32 mouse cellular contexts compared by ENCODE assay signal in the genomic region with DNA sequence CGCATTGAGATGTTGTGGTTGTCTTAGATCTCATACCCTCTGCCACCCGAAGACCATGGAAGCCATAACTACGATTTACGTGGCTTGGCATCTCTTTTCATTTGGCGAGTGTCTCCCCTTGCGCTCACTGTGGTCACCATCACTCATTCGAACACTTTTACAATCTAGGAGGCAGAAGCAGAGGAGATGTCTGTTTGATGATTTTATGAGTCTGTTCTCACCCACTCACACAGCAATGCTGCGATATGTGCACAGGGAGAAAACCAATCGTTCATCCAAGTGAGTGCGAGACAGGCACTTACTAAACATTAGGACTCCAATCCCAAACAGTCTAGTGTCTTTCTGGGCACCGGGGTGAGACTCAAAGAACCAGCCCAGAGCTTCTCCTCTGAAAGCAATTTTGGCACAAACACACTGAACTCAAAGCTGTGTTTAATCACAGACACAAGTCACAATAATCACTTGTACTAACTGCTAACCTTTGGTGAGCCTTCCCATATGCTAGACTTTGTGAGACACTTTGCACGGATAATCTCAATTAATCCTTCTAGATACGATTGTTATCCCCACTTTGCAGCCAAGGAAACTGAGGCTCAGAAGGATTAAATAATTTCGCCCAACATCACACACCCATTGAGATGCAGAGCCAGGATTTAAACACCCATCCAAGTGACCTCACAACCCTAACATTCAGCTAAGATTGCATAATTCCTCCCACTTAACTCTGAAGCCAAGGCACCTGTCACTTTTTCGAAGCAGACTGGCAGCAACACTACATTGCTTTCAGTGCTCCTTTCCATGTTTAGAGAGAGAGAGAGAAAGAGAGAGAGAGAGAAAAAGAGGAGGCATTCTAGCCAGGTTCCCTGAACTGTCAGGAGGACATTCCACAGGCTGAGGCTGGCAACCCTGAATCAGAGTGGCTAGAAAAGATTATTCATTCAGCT. TPM values are rescaled to one million over a fixed set of nuclear protein-coding genes. Genes with fewer than 3 reads are reported as not detected.
DNase-seq lines count a peak whose midpoint lies in the region; ATAC-seq and TF ChIP-seq lines count a peak whose summit lies in the region.
"Had no signal": no experiment of that assay in that cellular context is flagged by ENCODE, and none has a peak within 500 bp of the region (broad histone marks: within the 10 kb centered on the region; RNA-seq: fewer than 3 reads in every experiment).

No protein-coding gene starts in this region.

- no peak overlapping the region for H3K9ac ChIP-seq in kidney, embryonic 14.5 days (ENCODE audit: low read depth, low read length)
- no peak overlapping the region for H3K9ac ChIP-seq in liver, adult 2 months (ENCODE audit: low read depth, low read length)
- H3K9ac ChIP-seq: embryonic facial prominence, embryonic 12.5 days; forebrain, embryonic 15.5 days; heart, embryonic 12.5 days; hindbrain, embryonic 14.5 days; liver, embryonic 14.5 days; midbrain, embryonic 15.5 days; neural tube, embryonic 15.5 days had no signal

- H3K9me3 ChIP-seq in kidney, embryonic 14.5 days (ENCODE audit: control insufficient read depth, low read length) = no peaks in the 10 kb centered on the region
- H3K9me3 ChIP-seq: embryonic facial prominence, embryonic 12.5 days; forebrain, embryonic 10.5 days; forebrain, embryonic 15.5 days; heart, embryonic 12.5 days; midbrain, embryonic 15.5 days; neural tube, embryonic 15.5 days had no signal

- no peak for TF ChIP-seq POLR2A in liver, adult 2 months (IDR thresholded peaks at IDR 0.05; ENCODE audit: extremely low read depth, insufficient read depth, low read length)

- peak; percentile 68 for ATAC-seq in kidney, embryonic 14.5 days (ENCODE audit: low FRiP score, low TSS enrichment)
- ATAC-seq: forebrain, embryonic 15.5 days; intestine, postnatal 0 days; midbrain, embryonic 15.5 days; Patski had no signal

- H3K36me3 ChIP-seq in kidney, embryonic 14.5 days (ENCODE audit: control insufficient read depth, insufficient read depth, low read length) = peaks cover 2% of the 10 kb centered on the region; the same call in 1 of the 2 replicates
- no peaks in the 10 kb centered on the region for H3K36me3 ChIP-seq in liver, adult 2 months (ENCODE audit: control insufficient read depth, insufficient read depth, low read length)
- H3K36me3 ChIP-seq: forebrain, embryonic 10.5 days; forebrain, embryonic 15.5 days; G1E; heart, embryonic 12.5 days; midbrain, embryonic 15.5 days; neural tube, embryonic 15.5 days had no signal

- peaks cover 35% of the 10 kb centered on the region for H3K4me1 ChIP-seq in kidney, embryonic 14.5 days (ENCODE audit: control insufficient read depth, insufficient read depth, low read length)
- H3K4me1 ChIP-seq in liver, adult 2 months (ENCODE audit: control insufficient read depth, insufficient read depth, low read length) = peaks cover 32% of the 10 kb centered on the region
- H3K4me1 ChIP-seq: forebrain, embryonic 15.5 days; midbrain, embryonic 15.5 days had no signal

- H3K4me3 ChIP-seq in kidney, embryonic 14.5 days (ENCODE audit: low read length) = no peak overlapping the region
- H3K4me3 ChIP-seq in liver, adult 2 months (ENCODE audit: insufficient read depth, low read depth, low read length) = no peak overlapping the region
- H3K4me3 ChIP-seq: embryonic facial prominence, embryonic 12.5 days; forebrain, embryonic 10.5 days; forebrain, embryonic 15.5 days; heart, adult 2 months; heart, embryonic 12.5 days; midbrain, embryonic 15.5 days; neural tube, embryonic 15.5 days had no signal

- TF ChIP-seq CTCF in liver, adult 2 months (IDR thresholded peaks at IDR 0.05; ENCODE audit: low read depth, low read length) = no peak

- no peaks in the 10 kb centered on the region for H3K79me2 ChIP-seq in liver, adult 2 months (ENCODE audit: control insufficient read depth, insufficient read depth, low read length)

- DNase-seq in kidney, postnatal 25 days = no peak
- DNase-seq in liver, adult 2 months (ENCODE audit: extremely low read depth, low read depth, low spot score) = peak; percentile 87
- DNase-seq in liver = no peak
- peak; percentile 61 for DNase-seq in Muller cell, postnatal 12 days (ENCODE audit: inconsistent ontology term)
- peak; percentile 55 for DNase-seq in lung, postnatal 25 days (ENCODE audit: low spot score)
- DNase-seq in frontal cortex, postnatal 10 days (ENCODE audit: low spot score in 2 of 2) = no peak
- DNase-seq: adrenal gland, postnatal 10 days; cerebellum, adult 11 months; cerebellum, adult 9-10 months; cerebellum, postnatal 36 days; heart, postnatal 4 days; kidney, postnatal 36 days; layer of hippocampus, postnatal 36 days; left cerebral cortex, postnatal 4 days; retina, postnatal 1 day; right cerebral cortex, postnatal 14 days; thymus, postnatal 14 days had no signal

- no peak overlapping the region for H3K27ac ChIP-seq in kidney, embryonic 14.5 days (ENCODE audit: low read depth, low read length)
- H3K27ac ChIP-seq in liver, adult 2 months (replicated peaks; ENCODE audit: insufficient read depth, low read depth, low read length) = no peak overlapping the region; the same call in 1 of the 2 replicates
- H3K27ac ChIP-seq: embryonic facial prominence, embryonic 12.5 days; forebrain, embryonic 10.5 days; forebrain, embryonic 15.5 days; heart, adult 2 months; hindbrain, embryonic 14.5 days; liver, embryonic 14.5 days; macrophage; midbrain, embryonic 15.5 days; neural tube, embryonic 15.5 days had no signal

- no peak overlapping the region for H3K4me2 ChIP-seq in kidney, embryonic 14.5 days (replicated peaks; ENCODE audit: low read depth, low read length)
- H3K4me2 ChIP-seq: embryonic facial prominence, embryonic 12.5 days; forebrain, embryonic 15.5 days; heart, embryonic 12.5 days; hindbrain, embryonic 14.5 days; midbrain, embryonic 15.5 days; neural tube, embryonic 15.5 days had no signal

- 35% methylated on average over 15 of the region's 15 CpGs for WGBS in kidney, embryonic 14.5 days
- 82% methylated on average over 15 of the region's 15 CpGs for WGBS in liver, adult 2 months

- no peaks in the 10 kb centered on the region for H3K27me3 ChIP-seq in kidney, embryonic 14.5 days (ENCODE audit: control insufficient read depth, insufficient read depth, low read length)
- no peaks in the 10 kb centered on the region for H3K27me3 ChIP-seq in liver, adult 2 months (ENCODE audit: control insufficient read depth, insufficient read depth, low read length)
- H3K27me3 ChIP-seq: embryonic facial prominence, embryonic 12.5 days; forebrain, embryonic 15.5 days; heart, embryonic 12.5 days; midbrain, embryonic 15.5 days; neural tube, embryonic 15.5 days; Patski had no signal

RNA-seq across cellular contexts. Expression of a gene that starts 55.5 kb away (rescaled TPM):
- 20.7 TPM in 2 replicates for polyA plus RNA-seq in kidney, embryonic 14.5 days (2014; fragmentation: Nextera tagmentation; extraction: Ambion mirVana)
- 1.1 and 1.3 TPM in 2 replicates for total RNA-seq in liver, adult 2 months (2014; rRNA removed)
- 0.33 and 0.57 TPM in 2 replicates for polyA plus RNA-seq in liver, adult 2 months (2012; rRNA removed)
- total RNA-seq: G1E; megakaryocyte-erythroid progenitor cell, adult 5-6 weeks had no signal
- polyA plus RNA-seq: G1E, macrophage, Patski had no signal

Comparison
In these comparisons a context has a peak if more than half of its experiments do, and no peak if none do; other contexts are left out.
1. DNase-seq: peak in liver, adult 2 months (single experiment), Muller cell, postnatal 12 days (single experiment) and lung, postnatal 25 days (single experiment); none in kidney, postnatal 25 days (0 of 2), liver (single experiment) and frontal cortex, postnatal 10 days (0 of 2).
2. RNA of a gene that starts 55.5 kb away (polyA plus RNA-seq): 20.7 TPM in kidney, embryonic 14.5 days; 0.33 to 0.57 TPM in liver, adult 2 months; every median in the first group is over 10 times any median in the second.